Mouse (Mus musculus) kidney, embryonic 16.5 days (tissue): ENCODE measurements around the gene Eral1. TPM values are rescaled to one million over a fixed set of nuclear protein-coding genes. Genes with fewer than 3 reads are reported as not detected.

Source experiments
- ATAC-seq: fragments of 200-750 bp; cut with Nextera tagmentation; 2 replicates; pipeline ENCODE4 v1.8.0; 2017; ENCODE audit warnings: moderate TSS enrichment; ENCODE audit not compliant: low FRiP score, low TSS enrichment
- H3K27ac ChIP-seq: fragments of 300-500 bp; sonication (generic); 2 replicates; pipeline ENCODE4 v1.5.1; 2014; ENCODE audit warnings: low read length
- H3K27me3 ChIP-seq: fragments of 300-500 bp; sonication (generic); 2 replicates; pipeline ENCODE4 v1.6.1; 2014; ENCODE audit warnings: low read length, control low read depth, mixed read lengths; ENCODE audit not compliant: insufficient read depth
- H3K36me3 ChIP-seq: fragments of 300-500 bp; sonication (generic); 2 replicates; pipeline ENCODE4 v1.6.1; 2014; ENCODE audit warnings: low read length, control low read depth, mixed read lengths; ENCODE audit not compliant: insufficient read depth
- H3K4me1 ChIP-seq: fragments of 300-500 bp; sonication (generic); 2 replicates; pipeline ENCODE4 v1.6.1; 2014; ENCODE audit warnings: low read length, control low read depth, mixed read lengths; ENCODE audit not compliant: insufficient read depth
- H3K4me2 ChIP-seq: fragments of 300-500 bp; sonication (generic); replicated peaks from 2 replicates; pipeline ENCODE4 v1.6.1; 2014; ENCODE audit warnings: low read depth, low read length
- H3K4me3 ChIP-seq: fragments of 300-500 bp; sonication (generic); 2 replicates; pipeline ENCODE4 v1.5.1; 2014; ENCODE audit warnings: mild to moderate bottlenecking, low read length
- H3K9ac ChIP-seq: fragments of 300-500 bp; sonication (generic); replicated peaks from 2 replicates; pipeline ENCODE4 v1.6.1; 2014; ENCODE audit warnings: low read length
- H3K9me3 ChIP-seq: fragments of 300-500 bp; sonication (generic); 2 replicates; pipeline ENCODE4 v1.6.1; 2016; ENCODE audit warnings: low read length, control low read depth
- WGBS: fragments of 180-500 bp; shearing (Covaris S2); extraction: QIAGEN DNeasy Blood & Tissue Kit; methylation state at CpG from one replicate; pipeline ENCODE4 v1.1.7; 2014; 5-methylcytosine and 5-hydroxymethylcytosine counted together
- polyA plus RNA-seq: library from polyadenylated mRNA; unstranded; fragments of >200 nt; fragmentation: Nextera tagmentation; extraction: Ambion mirVana; gene quantifications from 2 replicates; pipeline ENCODE4 v1.2.1, GENCODE M21; 2015

Eral1 gene
- polyA plus RNA-seq = 41.0 and 41.6 TPM in 2 replicates

- Histone ChIP-seq H3K4me1 (peaks cover 10% of the 10 kb centered on the region), H3K27me3 (no peaks in the 10 kb centered on the region), H3K9me3 (no peaks in the 10 kb centered on the region), H3K4me3 (peak within 1 kb of the TSS; percentile 69), H3K27ac (peak within 1 kb of the TSS; percentile 70), H3K9ac (peak within 1 kb of the TSS; percentile 76), H3K4me2 (peak within 1 kb of the TSS; percentile 75), H3K36me3 (peaks cover 21% of the 10 kb centered on the region)
- ATAC-seq = peak; percentile 92
- WGBS = 1% methylated on average over 42 of the region's 42 CpGs
These were observed at the start of gene Eral1 for GRCm38 (mm10) chr11:78079961-78080921. Gene Eral1, minus strand, starts transcription at chr11:78080383.

- Histone ChIP-seq H3K4me2 (no peak overlapping the region), H3K27ac (no peak overlapping the region), H3K9me3 (no peaks in the 10 kb centered on the region), H3K36me3 (no peaks in the 10 kb centered on the region), H3K4me1 (peaks cover 17% of the 10 kb centered on the region; the same call in 1 of the 2 replicates), H3K9ac (no peak overlapping the region), H3K4me3 (no peak overlapping the region), H3K27me3 (no peaks in the 10 kb centered on the region)
- 62% methylated on average over 8 of the region's 8 CpGs for WGBS
- no peak for ATAC-seq
These were observed 49.3 kb upstream of the Eral1 start for GRCm38 (mm10) chr11:78129458-78129857.

- 70% methylated on average over 4 of the region's 4 CpGs for WGBS
- no peaks in the 10 kb centered on the region for H3K27me3 ChIP-seq
- H3K9me3 ChIP-seq = no peaks in the 10 kb centered on the region
- H3K36me3 ChIP-seq = no peaks in the 10 kb centered on the region
- peaks cover 17% of the 10 kb centered on the region; the same call in 1 of the 2 replicates for H3K4me1 ChIP-seq
- H3K9ac ChIP-seq = no peak overlapping the region
- H3K4me3 ChIP-seq = no peak overlapping the region
- H3K4me2 ChIP-seq = no peak overlapping the region
- no peak overlapping the region for H3K27ac ChIP-seq
- ATAC-seq = no peak
These were observed 46.6 kb upstream of the Eral1 start for GRCm38 (mm10) chr11:78126739-78127138.

- Histone ChIP-seq H3K27ac (peak overlapping the region; percentile 29), H3K4me1 (peaks cover 25% of the 10 kb centered on the region), H3K4me2 (0 out of 2 replicates have a peak overlapping the region, but pooled peaks have one; percentile 4), H3K9ac (no peak overlapping the region), H3K9me3 (no peaks in the 10 kb centered on the region), H3K27me3 (no peaks in the 10 kb centered on the region), H3K36me3 (no peaks in the 10 kb centered on the region), H3K4me3 (no peak overlapping the region)
- ATAC-seq = no peak
- WGBS = 30% methylated on average over 6 of the region's 6 CpGs
These were observed 45.5 kb upstream of the Eral1 start for GRCm38 (mm10) chr11:78125691-78126090.

- no peaks in the 10 kb centered on the region for H3K36me3 ChIP-seq
- H3K27me3 ChIP-seq = no peaks in the 10 kb centered on the region
- H3K4me3 ChIP-seq = no peak overlapping the region
- no peak overlapping the region for H3K4me2 ChIP-seq
- H3K9me3 ChIP-seq = no peaks in the 10 kb centered on the region
- H3K27ac ChIP-seq = no peak overlapping the region
- no peak for ATAC-seq
- H3K4me1 ChIP-seq = peaks cover 35% of the 10 kb centered on the region
- no peak overlapping the region for H3K9ac ChIP-seq
These were observed 43.6 kb upstream of the Eral1 start for GRCm38 (mm10) chr11:78123782-78124181.

- H3K9ac ChIP-seq = no peak overlapping the region
- ATAC-seq = no peak
- H3K27me3 ChIP-seq = no peaks in the 10 kb centered on the region
- H3K4me3 ChIP-seq = no peak overlapping the region
- peaks cover 35% of the 10 kb centered on the region for H3K4me1 ChIP-seq
- no peaks in the 10 kb centered on the region for H3K9me3 ChIP-seq
- no peak overlapping the region for H3K4me2 ChIP-seq
- WGBS = 85% methylated on average over 4 of the region's 4 CpGs
- H3K27ac ChIP-seq = no peak overlapping the region
- H3K36me3 ChIP-seq = no peaks in the 10 kb centered on the region
These were observed 42.6 kb upstream of the Eral1 start for GRCm38 (mm10) chr11:78122815-78123214.

- Histone ChIP-seq H3K27me3 (no peaks in the 10 kb centered on the region), H3K4me3 (no peak overlapping the region), H3K4me1 (peaks cover 39% of the 10 kb centered on the region), H3K36me3 (no peaks in the 10 kb centered on the region), H3K9ac (no peak overlapping the region), H3K27ac (no peak overlapping the region), H3K4me2 (no peak overlapping the region), H3K9me3 (no peaks in the 10 kb centered on the region)
- WGBS = 31% methylated on average over 5 of the region's 5 CpGs
- no peak for ATAC-seq
These were observed 41.0 kb upstream of the Eral1 start for GRCm38 (mm10) chr11:78121176-78121575.

GRCm38 (mm10) chr11:78119898-78120297 lies 39.7 kb upstream of the Eral1 start:
- Histone ChIP-seq H3K9ac (no peak overlapping the region), H3K9me3 (no peaks in the 10 kb centered on the region), H3K27ac (no peak overlapping the region), H3K4me2 (no peak overlapping the region), H3K36me3 (no peaks in the 10 kb centered on the region), H3K27me3 (no peaks in the 10 kb centered on the region), H3K4me3 (no peak overlapping the region), H3K4me1 (peaks cover 29% of the 10 kb centered on the region)
- ATAC-seq = no peak
- WGBS = 63% methylated on average over 8 of the region's 8 CpGs

- no peak overlapping the region for H3K9ac ChIP-seq
- no peak overlapping the region for H3K4me2 ChIP-seq
- no peaks in the 10 kb centered on the region for H3K27me3 ChIP-seq
- no peaks in the 10 kb centered on the region for H3K9me3 ChIP-seq
- no peak for ATAC-seq
- H3K4me1 ChIP-seq = peaks cover 34% of the 10 kb centered on the region
- no peak overlapping the region for H3K4me3 ChIP-seq
- H3K27ac ChIP-seq = no peak overlapping the region
- no peaks in the 10 kb centered on the region for H3K36me3 ChIP-seq
These were observed 38.3 kb upstream of the Eral1 start for GRCm38 (mm10) chr11:78118467-78118866.

GRCm38 (mm10) chr11:78116146-78116410 lies 35.9 kb upstream of the Eral1 start:
- Histone ChIP-seq H3K9me3 (no peaks in the 10 kb centered on the region), H3K27ac (peak overlapping the region; percentile 65), H3K4me1 (peaks cover 29% of the 10 kb centered on the region), H3K27me3 (no peaks in the 10 kb centered on the region), H3K4me3 (peak overlapping the region; percentile 57), H3K4me2 (peak overlapping the region; percentile 70), H3K36me3 (no peaks in the 10 kb centered on the region), H3K9ac (peak overlapping the region; percentile 73)
- no peak for ATAC-seq
- WGBS = 5% methylated on average over 5 of the region's 5 CpGs
